15 mouse cellular contexts compared by ENCODE assay signal in genomic region chr2:105683771-105684410, GRCm38 (mm10). TPM values are rescaled to one million over a fixed set of nuclear protein-coding genes. Genes with fewer than 3 reads are reported as not detected.
A peak's percentile ranks its signal among the peaks of the same experiment; 100 is the strongest.
DNase-seq lines count a peak whose midpoint lies in the region; ATAC-seq lines count a peak whose summit lies in the region.
"Had no signal": no experiment of that assay in that cellular context is flagged by ENCODE, and none has a peak within 500 bp of the region (broad histone marks: within the 10 kb centered on the region; RNA-seq: fewer than 3 reads in every experiment).

No protein-coding gene starts in this region.

- peak; percentile 3 for DNase-seq in kidney, adult 18-20 months
- DNase-seq in kidney, postnatal 25 days = no peak
- peak; percentile 71 to 75 for DNase-seq in cerebellum, postnatal 14 days
- DNase-seq in midbrain, embryonic 14.5 days = peak; percentile 19
- no peak for DNase-seq in lung, postnatal 14 days
- no peak for DNase-seq in MN1 (ENCODE audit: low spot score)
- DNase-seq: gastrocnemius, postnatal 14 days; right cerebral cortex, adult 18-20 months; thymus, postnatal 36 days had no signal

- H3K27me3 ChIP-seq in forebrain, embryonic 16.5 days (replicated peaks; ENCODE audit: control insufficient read depth, insufficient read depth, low read length) = peaks cover 26% of the 10 kb centered on the region
- peaks cover 90% of the 10 kb centered on the region for H3K27me3 ChIP-seq in midbrain, embryonic 14.5 days (ENCODE audit: control insufficient read depth, insufficient read depth, low read length)
- H3K27me3 ChIP-seq in kidney, embryonic 14.5 days (ENCODE audit: control insufficient read depth, insufficient read depth, low read length) = peaks cover 95% of the 10 kb centered on the region

- 22% methylated on average over 21 of the region's 22 CpGs for WGBS in forebrain, embryonic 16.5 days
- WGBS in midbrain, embryonic 14.5 days = 4% methylated on average over 22 of the region's 22 CpGs
- WGBS in kidney, embryonic 14.5 days = 1% methylated on average over 22 of the region's 22 CpGs

- H3K9me3 ChIP-seq in forebrain, embryonic 16.5 days (ENCODE audit: control insufficient read depth, low read length) = no peaks in the 10 kb centered on the region
- no peaks in the 10 kb centered on the region for H3K9me3 ChIP-seq in midbrain, embryonic 14.5 days (ENCODE audit: control insufficient read depth, low read length)
- no peaks in the 10 kb centered on the region for H3K9me3 ChIP-seq in kidney, embryonic 14.5 days (ENCODE audit: control insufficient read depth, low read length)
- H3K9me3 ChIP-seq: heart, embryonic 13.5 days had no signal

- no peaks in the 10 kb centered on the region for H3K36me3 ChIP-seq in forebrain, embryonic 16.5 days (ENCODE audit: control insufficient read depth, insufficient read depth)
- H3K36me3 ChIP-seq in midbrain, embryonic 14.5 days (ENCODE audit: control insufficient read depth, insufficient read depth, low read length) = no peaks in the 10 kb centered on the region
- no peaks in the 10 kb centered on the region for H3K36me3 ChIP-seq in kidney, embryonic 14.5 days (ENCODE audit: control insufficient read depth, insufficient read depth, low read length)
- H3K36me3 ChIP-seq: heart, embryonic 13.5 days had no signal

- H3K4me2 ChIP-seq in forebrain, embryonic 16.5 days (ENCODE audit: low read length) = peak overlapping the region; percentile 33
- H3K4me2 ChIP-seq in midbrain, embryonic 14.5 days (ENCODE audit: low read length) = no peak overlapping the region
- no peak overlapping the region for H3K4me2 ChIP-seq in kidney, embryonic 14.5 days (replicated peaks; ENCODE audit: low read depth, low read length)
- H3K4me2 ChIP-seq: heart, embryonic 13.5 days had no signal

- peaks cover 64% of the 10 kb centered on the region for H3K4me1 ChIP-seq in forebrain, embryonic 16.5 days (replicated peaks; ENCODE audit: control insufficient read depth, insufficient read depth, low read length)
- H3K4me1 ChIP-seq in midbrain, embryonic 14.5 days (ENCODE audit: control insufficient read depth, insufficient read depth, low read length) = no peaks in the 10 kb centered on the region
- no peaks in the 10 kb centered on the region for H3K4me1 ChIP-seq in kidney, embryonic 14.5 days (ENCODE audit: control insufficient read depth, insufficient read depth, low read length)

- no peak for ATAC-seq in forebrain, embryonic 16.5 days
- no peak for ATAC-seq in midbrain, embryonic 14.5 days (ENCODE audit: low FRiP score, low TSS enrichment)
- ATAC-seq in kidney, embryonic 14.5 days (ENCODE audit: low FRiP score, low TSS enrichment) = no peak
- ATAC-seq: intestine, postnatal 0 days had no signal

- H3K9ac ChIP-seq in forebrain, embryonic 16.5 days (replicated peaks; ENCODE audit: low read depth, low read length) = peak overlapping the region; percentile 29; the same call in 1 of the 2 replicates
- H3K9ac ChIP-seq in midbrain, embryonic 14.5 days (replicated peaks; ENCODE audit: low read length) = no peak overlapping the region
- H3K9ac ChIP-seq in kidney, embryonic 14.5 days (ENCODE audit: low read depth, low read length) = no peak overlapping the region
- H3K9ac ChIP-seq: heart, embryonic 13.5 days had no signal

- no peak overlapping the region for H3K27ac ChIP-seq in forebrain, embryonic 16.5 days (ENCODE audit: low read length)
- H3K27ac ChIP-seq in midbrain, embryonic 14.5 days (replicated peaks; ENCODE audit: low read depth, low read length) = 0 out of 2 replicates have a peak overlapping the region, but pooled peaks have one; percentile 10
- no peak overlapping the region for H3K27ac ChIP-seq in kidney, embryonic 14.5 days (ENCODE audit: low read depth, low read length)
- H3K27ac ChIP-seq: heart, embryonic 13.5 days had no signal

- H3K4me3 ChIP-seq in forebrain, embryonic 16.5 days (replicated peaks; ENCODE audit: low read length) = peak overlapping the region; percentile 23
- no peak overlapping the region for H3K4me3 ChIP-seq in midbrain, embryonic 14.5 days (replicated peaks; ENCODE audit: low read depth, low read length)
- no peak overlapping the region for H3K4me3 ChIP-seq in kidney, embryonic 14.5 days (ENCODE audit: low read length)
- H3K4me3 ChIP-seq: erythroblast, embryonic 14.5 days; heart, embryonic 13.5 days had no signal

RNA-seq across cellular contexts. Expression of gene Pax6, which starts 15.2 kb away (rescaled TPM):
- polyA plus RNA-seq in forebrain, embryonic 16.5 days (2015; fragmentation: Nextera tagmentation; extraction: Ambion mirVana) = 39.9 and 42.2 TPM in 2 replicates
- 20.7 and 22.9 TPM in 2 replicates for polyA plus RNA-seq in midbrain, embryonic 14.5 days (2014; fragmentation: Nextera tagmentation; extraction: Ambion mirVana)
- 0.12 and 0.46 TPM in 2 replicates for polyA plus RNA-seq in kidney, embryonic 14.5 days (2014; fragmentation: Nextera tagmentation; extraction: Ambion mirVana)
- polyA plus RNA-seq: lung, embryonic 16.5 days had no signal

Comparison
In these comparisons a context has a peak if more than half of its experiments do, and no peak if none do; other contexts are left out.
1. DNase-seq: peak in kidney, adult 18-20 months (single experiment), cerebellum, postnatal 14 days (2 of 2) and midbrain, embryonic 14.5 days (single experiment); none in kidney, postnatal 25 days (0 of 2), lung, postnatal 14 days (single experiment) and MN1 (single experiment).
2. RNA of gene Pax6, which starts 15.2 kb away (polyA plus RNA-seq): 39.9 to 42.2 TPM in forebrain, embryonic 16.5 days and 20.7 to 22.9 TPM in midbrain, embryonic 14.5 days; 0.12 to 0.46 TPM in kidney, embryonic 14.5 days; every median in the first group is over 10 times any median in the second.